13 mouse cellular contexts compared by ENCODE assay signal in the genomic region with DNA sequence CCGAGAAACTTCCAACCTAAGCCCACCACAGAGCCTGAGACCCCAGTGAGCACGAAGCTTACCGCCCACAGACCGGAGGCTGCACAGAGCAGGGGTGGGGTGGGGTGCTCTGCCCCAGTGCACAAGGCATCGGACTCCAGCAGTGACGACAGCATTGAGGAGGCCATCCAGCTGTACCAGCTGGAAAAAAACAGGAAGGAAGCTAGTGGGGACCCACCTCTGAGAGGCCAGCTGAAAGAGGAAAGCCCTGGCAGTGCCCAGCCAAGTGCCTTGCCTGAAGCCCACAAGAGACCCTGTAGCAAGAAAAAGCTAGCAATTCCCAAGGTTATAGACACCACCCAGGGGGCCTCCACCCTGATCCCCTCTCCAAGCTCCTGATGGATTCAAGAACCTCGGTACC.
"Had no signal": no experiment of that assay in that cellular context is flagged by ENCODE, and none has a peak within 500 bp of the region (broad histone marks: within the 10 kb centered on the region; RNA-seq: fewer than 3 reads in every experiment).

No protein-coding gene starts in this region.

- H3K4me1 ChIP-seq: limb, embryonic 15.5 days; liver, embryonic 12.5 days; lung, embryonic 15.5 days; midbrain, embryonic 13.5 days; neural tube, embryonic 15.5 days had no signal

- H3K9ac ChIP-seq: kidney, embryonic 15.5 days; limb, embryonic 15.5 days; liver, embryonic 12.5 days; lung, embryonic 15.5 days; midbrain, embryonic 13.5 days; neural tube, embryonic 15.5 days had no signal

- DNase-seq: kidney, adult 18-20 months; kidney, postnatal 25 days; lung, postnatal 4 days; right cerebral cortex, adult 18-20 months; right cerebral cortex, postnatal 25 days; thymus, postnatal 36 days had no signal

- ATAC-seq: liver, embryonic 12.5 days; midbrain, embryonic 13.5 days had no signal

- H3K9me3 ChIP-seq: kidney, embryonic 15.5 days; limb, embryonic 15.5 days; liver, embryonic 12.5 days; lung, embryonic 15.5 days; midbrain, embryonic 13.5 days; neural tube, embryonic 15.5 days had no signal

- H3K27me3 ChIP-seq: kidney, embryonic 15.5 days; limb, embryonic 15.5 days; liver, embryonic 12.5 days; lung, embryonic 15.5 days; midbrain, embryonic 13.5 days; neural tube, embryonic 15.5 days had no signal

- H3K27ac ChIP-seq: kidney, embryonic 15.5 days; limb, embryonic 15.5 days; liver, embryonic 12.5 days; lung, embryonic 15.5 days; midbrain, embryonic 13.5 days; neural tube, embryonic 15.5 days had no signal

- H3K4me2 ChIP-seq: kidney, embryonic 15.5 days; limb, embryonic 15.5 days; liver, embryonic 12.5 days; lung, embryonic 15.5 days; midbrain, embryonic 13.5 days; neural tube, embryonic 15.5 days had no signal

- H3K36me3 ChIP-seq: kidney, embryonic 15.5 days; limb, embryonic 15.5 days; liver, embryonic 12.5 days; lung, embryonic 15.5 days; midbrain, embryonic 13.5 days; neural tube, embryonic 15.5 days had no signal

- H3K4me3 ChIP-seq: kidney, embryonic 15.5 days; limb, embryonic 15.5 days; liver, embryonic 12.5 days; lung, embryonic 15.5 days; midbrain, embryonic 13.5 days; myocyte; neural tube, embryonic 15.5 days had no signal
